Mouse (Mus musculus) spleen, adult 18-20 months (tissue): Measurements from ENCODE around the gene 1700010B08Rik.
"Not testable (repeated sequence)": the region's sequence is repeated elsewhere in the genome, so short reads cannot be mapped to it uniquely, and the experiment has no call there.

Source experiments
- DNase-seq, 2 experiments: peaks; one replicate each; pipeline ENCODE4 v3.0.0; 2022; ENCODE audit warnings: mixed read lengths in 2 of 2

The 1700010B08Rik gene

GRCm38 (mm10) chr2:173719115-173719514 is at the start of gene 1700010B08Rik:
Gene 1700010B08Rik, plus strand, starts transcription at chr2:173719415.
- not testable (repeated sequence) for DNase-seq

DNA sequence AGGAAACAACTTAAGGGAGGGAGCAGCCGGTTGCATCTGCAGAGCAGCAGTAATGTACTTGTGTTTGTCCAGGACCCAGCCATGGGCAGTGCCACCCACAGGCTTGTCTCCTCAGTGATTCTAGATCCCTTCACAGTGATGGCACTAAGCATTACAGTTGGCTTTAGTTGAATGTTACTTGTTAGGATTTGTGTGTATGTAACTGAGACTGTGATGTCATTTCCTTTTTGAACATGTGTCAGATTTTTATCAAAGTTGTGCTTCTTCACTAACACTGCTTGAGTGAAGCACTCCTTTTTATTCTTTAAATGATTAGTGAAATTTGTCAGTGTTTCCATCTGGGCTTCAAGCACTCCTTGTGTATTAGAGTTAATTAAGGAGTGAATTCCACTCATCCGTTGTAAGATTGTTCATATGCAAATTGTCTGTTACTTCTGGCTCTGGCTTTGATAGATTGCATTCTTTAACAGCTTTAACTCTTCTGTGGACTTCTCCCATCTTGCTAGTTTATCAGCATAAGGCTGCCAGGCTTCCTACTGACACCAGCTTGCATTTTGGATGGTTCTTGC is 46.8 kb upstream of the 1700010B08Rik start:
- DNase-seq = no peak

DNA sequence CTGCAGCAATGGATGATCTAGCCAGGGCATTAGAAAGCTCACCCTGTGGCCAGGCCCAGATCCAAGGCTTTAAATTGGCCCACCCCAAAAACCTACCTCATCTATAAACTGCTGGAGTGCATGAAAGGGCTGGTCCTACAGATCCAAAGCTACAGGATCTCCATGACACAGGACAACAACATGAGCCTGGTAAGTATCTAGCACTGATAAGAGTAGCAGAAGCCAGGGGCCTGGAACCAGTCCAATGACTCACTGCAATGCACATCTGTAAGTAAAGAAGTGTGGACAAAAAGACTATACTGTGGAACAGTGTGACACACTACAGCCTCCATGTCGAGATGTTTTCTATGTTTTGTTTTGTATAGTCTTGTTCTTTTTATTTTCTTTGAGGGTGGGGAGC is 45.7 kb upstream of the 1700010B08Rik start:
- no peak for DNase-seq

DNA sequence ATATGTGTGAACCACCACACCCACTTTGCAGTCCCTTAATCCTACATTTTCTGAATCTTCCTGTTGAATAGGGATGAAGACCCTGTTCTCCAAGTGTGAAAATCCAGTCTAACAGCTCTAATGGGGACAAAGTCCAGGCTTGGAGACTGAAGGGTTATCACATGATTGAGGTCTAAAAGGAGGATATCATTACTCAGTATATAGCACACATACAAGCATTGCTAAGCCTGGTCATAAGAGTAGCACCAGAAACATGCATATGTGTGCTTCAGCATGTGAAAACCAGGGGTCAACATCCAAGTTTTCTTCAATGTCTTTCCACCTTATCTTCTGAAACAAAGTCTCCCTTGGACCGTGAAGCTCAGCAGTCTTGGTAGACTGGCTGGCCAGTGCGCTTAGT is 40.6 kb upstream of the 1700010B08Rik start:
- DNase-seq = no peak

DNA sequence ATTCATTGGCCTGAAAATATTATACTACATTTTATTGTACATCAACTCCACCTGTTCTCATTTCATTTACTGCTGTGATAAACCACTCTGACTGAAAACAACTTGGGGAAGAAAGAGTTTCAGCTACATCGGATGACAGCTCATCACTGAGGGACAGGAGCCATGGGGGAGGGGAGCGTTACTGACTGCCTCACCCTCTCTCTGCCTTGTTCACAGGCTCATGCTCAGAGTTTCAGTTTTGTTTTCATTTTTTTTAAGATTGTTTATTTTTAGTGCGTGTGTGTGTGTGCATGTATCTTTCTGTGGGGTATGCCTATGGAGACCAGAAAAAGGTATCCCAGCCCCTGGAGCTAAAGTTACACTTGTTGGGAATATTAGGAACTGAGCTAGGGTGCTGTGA is 40.0 kb upstream of the 1700010B08Rik start:
- peak; percentile 22 to 42 for DNase-seq

- DNase-seq = no peak
Measured at GRCm38 (mm10) chr2:173680153-173680552, 39.1 kb upstream of the 1700010B08Rik start.

GRCm38 (mm10) chr2:173682773-173683172 is 36.4 kb upstream of the 1700010B08Rik start:
- DNase-seq = no peak

- no peak for DNase-seq
Measured at GRCm38 (mm10) chr2:173685781-173686361, 33.3 kb upstream of the 1700010B08Rik start.

- DNase-seq = no peak
Measured at GRCm38 (mm10) chr2:173687363-173687762, 31.9 kb upstream of the 1700010B08Rik start.

- DNase-seq = no peak
Measured at GRCm38 (mm10) chr2:173689835-173690234, 29.4 kb upstream of the 1700010B08Rik start.

GRCm38 (mm10) chr2:173691748-173692147 is 27.5 kb upstream of the 1700010B08Rik start:
- DNase-seq = no peak

DNA sequence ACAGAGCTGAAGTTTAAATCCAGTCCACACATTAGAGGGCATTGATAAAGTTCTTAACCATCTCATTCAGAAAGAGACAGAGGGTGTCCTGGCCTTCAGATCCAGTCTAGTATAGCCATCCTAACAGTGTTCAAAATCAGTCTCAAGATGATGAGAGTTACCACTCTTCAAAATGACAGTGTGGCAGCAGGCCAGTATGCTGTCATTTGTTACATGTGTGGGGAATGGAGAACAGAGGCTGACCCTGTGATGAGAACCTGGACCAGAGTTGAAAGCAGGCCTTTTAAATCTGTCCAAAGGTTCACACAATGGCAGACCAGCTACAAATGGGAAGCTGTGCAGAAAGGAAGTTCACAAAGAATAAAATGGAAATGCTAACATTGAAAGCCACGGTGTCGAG is 26.5 kb upstream of the 1700010B08Rik start:
- DNase-seq = no peak

DNA sequence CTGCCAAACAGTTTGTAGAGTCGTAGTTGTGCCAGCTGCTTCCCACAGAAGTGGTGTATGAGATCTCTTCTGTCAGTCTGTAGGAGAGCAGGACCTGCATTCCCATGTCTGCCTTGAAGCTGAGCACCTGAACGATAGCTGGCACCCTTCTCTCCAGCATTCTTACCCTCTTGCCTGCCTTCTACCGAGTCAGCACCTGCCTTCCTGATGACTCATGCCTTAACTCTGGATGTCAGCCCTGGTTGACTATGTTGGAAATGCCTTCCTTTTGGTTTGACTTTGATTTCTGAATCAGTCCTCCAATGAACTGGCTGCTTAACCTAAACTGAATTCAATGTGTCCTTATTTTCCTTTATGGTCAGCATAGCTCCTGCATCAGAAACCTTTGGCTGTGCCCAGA is 20.4 kb upstream of the 1700010B08Rik start:
- DNase-seq = no peak

DNA sequence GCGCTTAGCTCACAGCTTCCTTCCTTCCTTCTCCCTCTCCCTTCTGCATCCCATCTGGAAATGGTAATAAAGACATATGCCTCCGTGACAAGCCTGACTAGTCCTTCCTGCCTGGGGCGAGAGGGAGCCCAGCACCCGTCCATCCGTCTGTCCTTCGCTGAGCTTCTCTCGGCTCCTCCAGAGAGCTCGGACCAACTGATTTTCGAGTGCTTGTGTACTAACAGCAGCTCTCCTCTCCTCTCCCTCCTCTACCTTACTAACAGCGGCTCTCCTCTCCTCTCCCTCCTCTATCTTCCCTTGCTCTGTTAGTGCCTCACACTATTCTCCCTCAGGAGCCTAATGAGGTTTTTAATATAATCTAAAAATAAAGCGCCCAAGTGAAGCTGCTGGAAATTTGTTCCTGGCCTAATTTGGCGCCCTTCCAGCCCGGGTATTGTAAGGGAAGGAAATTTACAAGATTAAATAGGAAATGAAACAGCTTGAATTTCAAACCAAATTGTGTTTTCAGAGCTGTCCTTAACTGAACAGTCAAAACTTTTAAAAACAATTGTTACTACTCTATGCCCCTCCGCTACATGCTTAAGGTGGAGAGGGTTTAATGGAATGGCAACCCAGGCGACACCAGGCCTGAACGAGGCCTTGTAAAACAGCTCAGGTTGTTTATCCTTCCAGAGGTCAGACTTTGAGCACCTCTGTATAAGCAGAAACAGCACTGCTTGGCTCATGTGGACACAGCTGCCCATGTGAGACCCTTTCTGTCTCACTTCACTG is 16.9 kb upstream of the 1700010B08Rik start:
- no peak for DNase-seq

DNA sequence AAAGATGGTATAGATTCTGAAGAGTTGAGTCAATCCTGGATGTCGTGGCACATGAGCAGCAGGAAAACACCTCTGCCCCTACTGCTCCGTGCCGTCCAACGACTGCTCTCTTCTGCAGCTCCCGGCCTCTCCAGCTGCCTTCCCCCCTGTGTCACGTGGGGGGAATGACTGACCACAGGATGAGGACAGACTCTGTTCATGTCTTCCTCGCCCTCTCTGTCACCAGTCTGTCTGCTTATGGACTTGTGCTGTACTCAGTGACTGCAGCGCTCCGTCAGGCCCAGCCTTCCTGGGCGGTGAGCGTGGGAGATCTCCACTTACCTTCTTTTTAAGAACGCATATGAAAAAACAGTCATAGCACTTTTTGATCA is 16.4 kb upstream of the 1700010B08Rik start:
- DNase-seq = no peak

- DNase-seq = no peak
Measured at GRCm38 (mm10) chr2:173705827-173706551, 13.2 kb upstream of the 1700010B08Rik start.

DNA sequence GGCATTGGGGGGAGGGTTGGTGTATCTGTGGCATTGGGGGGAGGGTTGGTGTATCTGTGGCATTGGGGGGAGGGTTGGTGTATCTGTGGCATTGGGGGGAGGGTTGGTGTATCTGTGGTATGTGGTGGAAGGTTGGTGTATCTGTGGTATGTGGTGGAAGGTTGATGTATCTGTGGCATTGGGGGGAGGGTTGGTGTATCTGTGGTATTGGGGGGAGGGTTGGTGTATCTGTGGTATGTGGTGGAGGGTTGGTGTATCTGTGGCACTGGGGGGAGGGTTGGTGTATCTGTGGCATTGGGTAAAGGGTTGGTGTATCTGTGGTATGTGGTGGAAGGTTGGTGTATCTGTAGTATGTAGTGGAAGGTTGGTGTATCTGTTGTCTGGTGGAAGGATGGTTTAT is 11.6 kb upstream of the 1700010B08Rik start:
- not testable (repeated sequence) for DNase-seq

DNA sequence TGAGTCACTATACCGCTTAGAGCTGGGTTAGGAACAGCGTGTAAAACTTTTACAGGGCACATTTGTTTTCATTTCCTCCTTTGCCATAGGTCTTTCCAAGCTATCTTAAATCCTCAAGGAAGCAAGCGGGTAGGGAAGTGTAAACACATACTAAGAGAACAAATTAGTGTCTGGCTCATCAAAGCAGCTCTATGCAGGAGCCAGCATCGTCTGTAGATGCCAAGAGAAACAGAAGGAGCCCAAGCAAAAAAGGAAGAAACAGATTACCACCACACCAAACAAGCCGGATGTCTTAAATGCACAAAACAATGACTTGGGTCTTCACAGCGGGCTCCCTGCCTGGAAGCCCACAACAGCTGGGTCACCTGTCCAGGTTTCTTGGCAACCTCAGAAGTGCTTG is 9.0 kb upstream of the 1700010B08Rik start:
- DNase-seq = no peak

DNA sequence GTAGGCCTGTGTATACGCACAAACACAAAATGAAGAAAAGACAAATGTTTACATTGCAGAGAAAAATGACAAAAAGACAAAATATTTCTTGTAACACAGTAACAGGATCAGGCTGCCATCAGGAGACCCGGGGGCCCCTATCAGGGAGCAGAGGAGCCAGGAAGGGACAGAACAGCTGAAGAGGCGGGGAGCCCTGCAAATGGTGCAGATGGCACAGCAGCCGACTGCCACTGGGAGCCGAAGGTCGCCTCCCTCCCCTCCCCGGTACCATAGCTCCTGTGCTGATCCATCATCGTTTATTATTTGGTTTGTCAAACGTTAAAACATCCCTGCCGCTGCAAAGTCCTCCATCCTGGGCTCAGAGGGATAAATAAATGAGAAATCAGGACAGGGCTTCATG is 6.6 kb upstream of the 1700010B08Rik start:
- no peak for DNase-seq

DNA sequence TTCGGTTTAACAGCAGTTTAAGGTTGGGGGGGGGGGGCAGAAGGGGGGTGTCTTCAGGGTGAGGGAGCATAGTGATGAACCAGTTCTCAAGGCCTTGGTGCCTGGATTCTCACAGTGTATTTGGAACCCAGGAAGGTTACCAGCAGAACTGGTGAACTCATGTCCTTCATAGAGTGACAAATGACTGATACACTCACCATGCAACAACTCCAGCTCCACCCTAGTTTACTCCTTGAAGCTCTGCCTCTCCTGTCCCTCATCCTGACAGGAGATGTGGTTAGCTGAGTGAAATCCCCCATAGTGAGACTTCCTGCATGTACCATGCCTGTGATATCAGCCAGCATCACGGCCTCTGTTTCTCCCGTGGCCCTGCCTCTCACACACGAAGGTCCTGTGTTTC is 6.0 kb upstream of the 1700010B08Rik start:
- DNase-seq = no peak

- DNase-seq = no peak
Measured at GRCm38 (mm10) chr2:173714620-173715218, 4.5 kb upstream of the 1700010B08Rik start.

- no peak for DNase-seq
Measured at GRCm38 (mm10) chr2:173716966-173717365, 2.2 kb upstream of the 1700010B08Rik start.

DNA sequence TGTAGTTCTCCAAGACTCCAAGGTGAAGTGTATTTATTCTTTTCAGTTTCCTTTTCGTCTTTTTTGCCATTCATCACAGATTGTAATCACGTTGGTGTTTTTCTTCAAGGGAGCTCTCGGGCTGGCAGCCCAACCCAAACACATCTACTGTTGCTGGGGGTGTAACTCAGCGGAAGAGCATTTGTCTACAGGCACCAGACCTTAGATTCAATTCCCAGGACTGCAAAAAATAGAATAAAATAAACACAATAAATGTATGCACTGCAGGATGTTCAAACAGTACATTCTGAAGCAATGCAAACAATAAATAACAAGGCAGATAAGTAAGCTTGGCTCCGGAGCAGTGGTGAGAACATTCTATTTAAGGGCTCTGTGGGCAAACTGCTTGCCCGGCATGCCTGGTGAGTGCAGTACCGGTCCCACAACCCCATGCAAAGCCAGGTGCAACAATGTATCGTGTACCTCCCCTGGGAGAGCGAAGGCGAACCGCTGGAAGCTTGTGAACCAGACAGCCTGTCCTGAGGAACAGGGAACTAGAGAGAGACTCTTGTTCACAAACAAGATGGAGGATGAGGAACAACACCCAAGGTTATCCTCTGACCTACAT is 3.1 kb downstream of the 1700010B08Rik start:
- DNase-seq = peak; percentile 5 to 28
